27 mouse cellular contexts compared by ENCODE assay signal in the genomic region with DNA sequence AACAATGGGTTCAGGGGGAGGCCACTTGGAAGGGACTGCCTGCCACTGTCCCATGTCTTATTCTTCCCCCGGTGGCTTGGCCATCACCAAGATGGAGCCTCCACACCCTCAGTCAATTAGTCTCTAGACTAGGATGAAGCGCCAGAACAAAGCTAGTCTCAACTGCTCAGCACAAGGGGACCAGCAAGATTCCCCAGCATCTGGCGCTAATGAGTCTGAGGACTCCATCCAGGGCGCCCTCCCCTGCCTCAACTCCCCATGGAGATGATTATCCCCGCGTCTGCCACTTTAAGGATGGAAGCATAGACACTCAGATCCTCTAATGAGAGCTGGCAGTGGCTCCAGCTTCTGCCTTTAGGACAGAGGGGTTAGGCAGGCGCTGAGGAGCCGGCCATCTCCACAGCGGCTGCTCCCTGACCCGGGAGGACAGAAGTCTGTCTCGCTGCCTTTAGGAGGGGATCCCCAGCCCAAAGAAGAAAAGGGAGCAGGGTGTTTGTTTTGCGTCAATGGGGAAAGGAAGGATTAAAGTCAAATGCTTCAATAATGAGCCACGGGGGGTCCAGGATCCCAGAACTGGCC.
A peak's percentile ranks its signal among the peaks of the same experiment; 100 is the strongest.
DNase-seq lines count a peak whose midpoint lies in the region; ATAC-seq and TF ChIP-seq lines count a peak whose summit lies in the region.
"Had no signal": no experiment of that assay in that cellular context is flagged by ENCODE, and none has a peak within 500 bp of the region (broad histone marks: within the 10 kb centered on the region; RNA-seq: fewer than 3 reads in every experiment).

No protein-coding gene starts in this region.

- DNase-seq in cerebellum, postnatal 10 days, result peak; percentile 9
- DNase-seq in cerebellum, adult 11 months, result no peak
- DNase-seq in midbrain, embryonic 11.5 days (ENCODE audit: low spot score, missing footprints), result peak; percentile 85
- DNase-seq in midbrain, postnatal 0 days (ENCODE audit: low spot score), result no peak
- no peak for DNase-seq in limb, embryonic 10.5 days (ENCODE audit: low spot score)
- no peak for DNase-seq in lung, adult 2 months
- DNase-seq in cerebellum, adult 9-11 months, result no peak
- DNase-seq: adrenal gland, adult 8-10 months; cerebellum, adult 9-10 months; gastrocnemius, postnatal 25 days; heart, adult 11 months; kidney, adult 2 months; kidney, postnatal 36 days; lung, adult 18-20 months; lung, postnatal 14 days; right cerebral cortex, postnatal 4 days; thymus, postnatal 4 days had no signal

- no peak for TF ChIP-seq POLR2A in lung, adult 2 months (IDR thresholded peaks at IDR 0.05; ENCODE audit: borderline replicate concordance, extremely low read depth, low read depth, low read length)

- no peak for ATAC-seq in midbrain, embryonic 11.5 days (ENCODE audit: low FRiP score)
- no peak for ATAC-seq in midbrain, postnatal 0 days (ENCODE audit: low FRiP score)
- ATAC-seq: forebrain, embryonic 13.5 days; hindbrain, postnatal 0 days; intestine, embryonic 15.5 days; liver, embryonic 12.5 days had no signal

- TF ChIP-seq CTCF in midbrain, postnatal 0 days (IDR thresholded peaks at IDR 0.05), result no peak
- no peak for TF ChIP-seq CTCF in lung, adult 2 months (IDR thresholded peaks at IDR 0.05; ENCODE audit: insufficient read depth, low read length)

- no peaks in the 10 kb centered on the region for H3K9me3 ChIP-seq in midbrain, embryonic 11.5 days (ENCODE audit: control insufficient read depth, low read length)
- no peaks in the 10 kb centered on the region for H3K9me3 ChIP-seq in midbrain, postnatal 0 days (ENCODE audit: low read length)
- no peaks in the 10 kb centered on the region for H3K9me3 ChIP-seq in limb, embryonic 10.5 days (replicated peaks)
- H3K9me3 ChIP-seq: forebrain, embryonic 13.5 days; heart, embryonic 10.5 days; heart, embryonic 15.5 days; intestine, embryonic 15.5 days; liver, embryonic 12.5 days had no signal

- H3K27ac ChIP-seq in midbrain, embryonic 11.5 days (ENCODE audit: low read depth, low read length), result no peak overlapping the region
- H3K27ac ChIP-seq in midbrain, postnatal 0 days (ENCODE audit: low read depth, low read length), result no peak overlapping the region
- H3K27ac ChIP-seq in limb, embryonic 10.5 days, result 0 out of 2 replicates have a peak overlapping the region, but pooled peaks have one; percentile 12
- H3K27ac ChIP-seq: forebrain, embryonic 13.5 days; heart, embryonic 10.5 days; heart, embryonic 15.5 days; hindbrain, postnatal 0 days; intestine, embryonic 15.5 days; layer of hippocampus, adult 2 months; left cerebral cortex, adult 2 months; liver, embryonic 12.5 days; stomach, postnatal 0 days had no signal

- H3K4me2 ChIP-seq in midbrain, embryonic 11.5 days, result no peak overlapping the region
- no peak overlapping the region for H3K4me2 ChIP-seq in midbrain, postnatal 0 days (ENCODE audit: low read depth, low read length, poor library complexity, severe bottlenecking)
- H3K4me2 ChIP-seq: forebrain, embryonic 13.5 days; heart, embryonic 15.5 days; intestine, embryonic 15.5 days; liver, embryonic 12.5 days had no signal

- 4% methylated on average over 13 of the region's 13 CpGs for WGBS in midbrain, embryonic 11.5 days
- WGBS in midbrain, postnatal 0 days, result 5% methylated on average over 13 of the region's 13 CpGs
- WGBS in limb, embryonic 10.5 days, result 19% methylated on average over 13 of the region's 13 CpGs
- WGBS in lung, adult 2 months, result 39% methylated on average over 13 of the region's 13 CpGs

- H3K4me3 ChIP-seq in midbrain, embryonic 11.5 days (ENCODE audit: low read depth, low read length), result no peak overlapping the region
- H3K4me3 ChIP-seq in midbrain, postnatal 0 days (ENCODE audit: low read depth, low read length), result no peak overlapping the region
- H3K4me3 ChIP-seq in limb, embryonic 10.5 days, result no peak overlapping the region
- H3K4me3 ChIP-seq in lung, adult 2 months (replicated peaks; ENCODE audit: extremely low read depth, low read depth, low read length), result no peak overlapping the region
- H3K4me3 ChIP-seq: forebrain, embryonic 13.5 days; heart, embryonic 10.5 days; heart, embryonic 15.5 days; intestine, embryonic 15.5 days; layer of hippocampus, adult 2 months; left cerebral cortex, adult 2 months; liver, embryonic 12.5 days had no signal

- no peak overlapping the region for H3K9ac ChIP-seq in midbrain, embryonic 11.5 days (ENCODE audit: low read length)
- no peak overlapping the region for H3K9ac ChIP-seq in midbrain, postnatal 0 days (replicated peaks; ENCODE audit: low read length, poor library complexity, severe bottlenecking)
- H3K9ac ChIP-seq: forebrain, embryonic 13.5 days; heart, embryonic 15.5 days; intestine, embryonic 15.5 days; liver, embryonic 12.5 days had no signal

- H3K36me3 ChIP-seq in midbrain, embryonic 11.5 days (ENCODE audit: control insufficient read depth, insufficient read depth, low read length), result no peaks in the 10 kb centered on the region
- no peaks in the 10 kb centered on the region for H3K36me3 ChIP-seq in midbrain, postnatal 0 days (ENCODE audit: insufficient read depth, low read length)
- no peaks in the 10 kb centered on the region for H3K36me3 ChIP-seq in limb, embryonic 10.5 days
- H3K36me3 ChIP-seq: heart, embryonic 10.5 days; heart, embryonic 15.5 days; intestine, embryonic 15.5 days; liver, embryonic 12.5 days had no signal

- H3K27me3 ChIP-seq in midbrain, embryonic 11.5 days (ENCODE audit: control insufficient read depth, insufficient read depth, low read length), result no peaks in the 10 kb centered on the region
- no peaks in the 10 kb centered on the region for H3K27me3 ChIP-seq in midbrain, postnatal 0 days (ENCODE audit: insufficient read depth, low read length)
- H3K27me3 ChIP-seq in limb, embryonic 10.5 days (ENCODE audit: low read depth, poor library complexity, severe bottlenecking), result peaks cover 52% of the 10 kb centered on the region
- H3K27me3 ChIP-seq: CH12.LX; forebrain, embryonic 13.5 days had no signal

- H3K4me1 ChIP-seq in midbrain, embryonic 11.5 days (ENCODE audit: control insufficient read depth, insufficient read depth, low read length), result peaks cover 5% of the 10 kb centered on the region; the same call in 1 of the 2 replicates
- H3K4me1 ChIP-seq in midbrain, postnatal 0 days (ENCODE audit: insufficient read depth, low read length), result no peaks in the 10 kb centered on the region
- H3K4me1 ChIP-seq in limb, embryonic 10.5 days, result peaks cover 18% of the 10 kb centered on the region
- H3K4me1 ChIP-seq in lung, adult 2 months (ENCODE audit: control insufficient read depth, insufficient read depth, low read length), result no peaks in the 10 kb centered on the region
- H3K4me1 ChIP-seq: heart, embryonic 15.5 days; intestine, embryonic 15.5 days; liver, embryonic 12.5 days had no signal

Comparison
In these comparisons a context has a peak if more than half of its experiments do, and no peak if none do; other contexts are left out.
1. DNase-seq: peak in cerebellum, postnatal 10 days (2 of 2) and midbrain, embryonic 11.5 days (single experiment); none in cerebellum, adult 11 months (single experiment), midbrain, postnatal 0 days (single experiment), limb, embryonic 10.5 days (single experiment), lung, adult 2 months (single experiment) and cerebellum, adult 9-11 months (single experiment).